Mouse (Mus musculus) lung, adult 2 months (tissue): ENCODE results near the gene BC052040.

Experiments
- CTCF ChIP-seq: fragments of 200-500 bp; IDR thresholded peaks from 2 replicates; pipeline ENCODE4 v1.5.1; 2011; ENCODE audit warnings: mild to moderate bottlenecking, low read length, control low read depth; ENCODE audit not compliant: insufficient read depth
- POLR2A ChIP-seq: fragments of 200-500 bp; IDR thresholded peaks from 2 replicates; pipeline ENCODE4 v1.6.1; 2011; ENCODE audit warnings: low read depth, mild to moderate bottlenecking, control low read depth, low read length, borderline replicate concordance; ENCODE audit errors: extremely low read depth

DNA sequence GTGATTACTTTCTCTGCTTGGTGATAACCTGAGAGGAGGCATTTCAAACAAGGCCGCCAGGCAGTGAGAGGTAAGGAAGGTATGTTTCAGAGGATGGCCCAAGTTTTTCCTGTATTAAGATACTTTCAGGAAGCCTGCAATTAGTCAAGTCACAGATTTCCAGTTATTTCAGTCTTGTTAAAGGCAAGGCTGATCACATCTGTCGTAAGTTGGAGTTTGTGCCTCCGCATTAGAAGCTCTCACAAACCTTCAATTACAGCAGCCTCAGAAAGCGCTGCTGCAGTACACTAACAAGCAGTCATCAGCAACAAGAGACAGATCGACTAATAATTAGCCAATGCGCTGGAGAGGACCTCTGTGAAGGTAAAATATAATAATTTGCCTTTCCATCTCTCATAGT is 112.9 kb downstream of the BC052040 start:
- TF ChIP-seq CTCF (no peak), POLR2A (no peak)
